Mouse (Mus musculus) MEL (cell line): ENCODE results near the gene Jdp2. TPM values are rescaled to one million over a fixed set of nuclear protein-coding genes. Genes with fewer than 3 reads are reported as not detected.

ENCODE experiments used
- DNase-seq: peaks from one replicate; pipeline ENCODE4 v3.0.0; 2011; ENCODE audit warnings: low read depth, low spot score
- H3K27ac ChIP-seq: 2 replicates; pipeline ENCODE4 v1.5.1; 2012; ENCODE audit warnings: low read depth, mild to moderate bottlenecking, control low read depth, low read length, moderate library complexity; ENCODE audit not compliant: control insufficient read depth
- H3K27me3 ChIP-seq, 2 experiments: fragments of 150-350 bp in 1 of 2; sonication (generic) in 1 of 2; 2 replicates each; pipeline ENCODE4 v1.6.1; 2012; ENCODE audit warnings: low read length in 2 of 2, mild to moderate bottlenecking in 2 of 2, improper control_type of control experiment in 1 of 2, moderate library complexity in 1 of 2; ENCODE audit not compliant: insufficient read depth in 2 of 2, control insufficient read depth in 1 of 2
- H3K36me3 ChIP-seq, 2 experiments: 2 replicates each; pipeline ENCODE4 v1.6.1; 2012 to 2014; ENCODE audit warnings: low read length in 2 of 2, improper control_type of control experiment in 1 of 2, inconsistent platforms in 1 of 2, mild to moderate bottlenecking in 1 of 2; ENCODE audit not compliant: insufficient read depth in 2 of 2, control insufficient read depth in 1 of 2
- H3K4me1 ChIP-seq, 2 experiments: fragments of 150-350 bp in 1 of 2; sonication (generic) in 1 of 2; 2 replicates each; pipeline ENCODE4 v1.6.1; 2012; ENCODE audit warnings: low read length in 2 of 2, improper control_type of control experiment in 1 of 2, mild to moderate bottlenecking in 1 of 2; ENCODE audit not compliant: insufficient read depth in 2 of 2, control insufficient read depth in 1 of 2
- H3K4me3 ChIP-seq, 2 experiments: fragments of 150-350 bp in 1 of 2; sonication (generic) in 1 of 2; 2 replicates each; pipeline ENCODE4 v1.5.1; 2012; ENCODE audit warnings: low read depth in 2 of 2, low read length in 2 of 2, mild to moderate bottlenecking in 2 of 2, moderate library complexity in 2 of 2, control low read depth in 1 of 2, improper control_type of control experiment in 1 of 2; ENCODE audit not compliant: control insufficient read depth in 1 of 2, insufficient read depth in 1 of 2
- H3K79me2 ChIP-seq: 2 replicates; pipeline ENCODE4 v1.6.1; 2012; ENCODE audit warnings: mild to moderate bottlenecking, low read length, moderate library complexity; ENCODE audit not compliant: control insufficient read depth, poor library complexity, insufficient read depth
- H3K9ac ChIP-seq: 2 replicates; pipeline ENCODE4 v1.6.1; 2012; ENCODE audit warnings: low read depth, mild to moderate bottlenecking, control low read depth, low read length, moderate library complexity; ENCODE audit not compliant: control insufficient read depth, poor library complexity, severe bottlenecking
- H3K9me3 ChIP-seq: fragments of 150-350 bp; sonication (generic); replicated peaks from 2 replicates; pipeline ENCODE4 v1.6.1; 2012; ENCODE audit warnings: mild to moderate bottlenecking, low read length, improper control_type of control experiment, moderate library complexity; ENCODE audit not compliant: insufficient read depth
- CHD1 ChIP-seq: IDR thresholded peaks from 2 replicates; pipeline ENCODE4 v1.6.1; 2012; ENCODE audit warnings: low read depth, mild to moderate bottlenecking, inconsistent platforms, low read length, improper control_type of control experiment
- E2F4 ChIP-seq: IDR thresholded peaks from 2 replicates; pipeline ENCODE4 v1.6.1; 2011; ENCODE audit warnings: low read depth, low read length, improper control_type of control experiment, borderline replicate concordance
- ELF1 ChIP-seq: IDR thresholded peaks from 2 replicates; pipeline ENCODE4 v1.6.1; 2014; ENCODE audit warnings: low read depth, mild to moderate bottlenecking, inconsistent platforms, low read length, improper control_type of control experiment, moderate library complexity
- GABPA ChIP-seq: IDR thresholded peaks from 2 replicates; pipeline ENCODE4 v1.6.1; 2012; ENCODE audit warnings: low read depth, mild to moderate bottlenecking, inconsistent platforms, low read length, improper control_type of control experiment, moderate library complexity
- HCFC1 ChIP-seq: IDR thresholded peaks from 2 replicates; pipeline ENCODE4 v1.6.1; 2012; ENCODE audit warnings: low read depth, mild to moderate bottlenecking, inconsistent platforms, low read length, improper control_type of control experiment, moderate library complexity
- KAT2A ChIP-seq: conservative IDR thresholded peaks from 2 replicates; pipeline ENCODE4 v1.6.1; 2012; ENCODE audit warnings: low read depth, low read length, improper control_type of control experiment, inconsistent platforms
- MAFK ChIP-seq: IDR thresholded peaks from 2 replicates; pipeline ENCODE4 v1.6.1; 2011; ENCODE audit warnings: low read depth, mild to moderate bottlenecking, low read length, improper control_type of control experiment, borderline replicate concordance
- MAZ ChIP-seq: IDR thresholded peaks from 2 replicates; pipeline ENCODE4 v1.6.1; 2012; ENCODE audit warnings: low read depth, mild to moderate bottlenecking, inconsistent platforms, low read length, improper control_type of control experiment
- MEF2A ChIP-seq: IDR thresholded peaks from 2 replicates; pipeline ENCODE4 v1.6.1; 2014; ENCODE audit warnings: low read depth, mild to moderate bottlenecking, inconsistent platforms, low read length, improper control_type of control experiment; ENCODE audit not compliant: poor library complexity, insufficient replicate concordance, severe bottlenecking; ENCODE audit errors: extremely low read depth
- MYB ChIP-seq: IDR thresholded peaks from 2 replicates; pipeline ENCODE4 v1.6.1; 2011; ENCODE audit warnings: mild to moderate bottlenecking, low read depth, low read length, improper control_type of control experiment
- MYC ChIP-seq: IDR thresholded peaks from 2 replicates; pipeline ENCODE4 v1.6.1; 2011; ENCODE audit warnings: low read depth, mild to moderate bottlenecking, low read length, improper control_type of control experiment, moderate library complexity
- NELFE ChIP-seq: IDR thresholded peaks from 2 replicates; pipeline ENCODE4 v1.6.1; 2011; ENCODE audit warnings: low read depth, low read length, improper control_type of control experiment
- POLR2A ChIP-seq, 2 experiments: IDR thresholded peaks; 2 replicates each; pipeline ENCODE4 v1.6.1; 2011 to 2012; ENCODE audit warnings: low read length in 2 of 2, mild to moderate bottlenecking in 2 of 2, control low read depth in 1 of 2, improper control_type of control experiment in 1 of 2, low read depth in 1 of 2, moderate library complexity in 1 of 2; ENCODE audit not compliant: control insufficient read depth in 1 of 2, insufficient read depth in 1 of 2, poor library complexity in 1 of 2
- TBP ChIP-seq: IDR thresholded peaks from 2 replicates; pipeline ENCODE4 v1.8.0; 2011; ENCODE audit warnings: low read depth, low read length, improper control_type of control experiment
- TCF12 ChIP-seq: IDR thresholded peaks from 2 replicates; pipeline ENCODE4 v1.6.1; 2014; ENCODE audit warnings: low read depth, mild to moderate bottlenecking, inconsistent platforms, low read length, improper control_type of control experiment, moderate library complexity
- UBTF ChIP-seq: IDR thresholded peaks from 2 replicates; pipeline ENCODE4 v1.6.1; 2012; ENCODE audit warnings: low read depth, mild to moderate bottlenecking, inconsistent platforms, low read length, improper control_type of control experiment, moderate library complexity, borderline replicate concordance; ENCODE audit not compliant: insufficient read depth
- USF1 ChIP-seq: IDR thresholded peaks from 2 replicates; pipeline ENCODE4 v1.6.1; 2014; ENCODE audit warnings: low read depth, mild to moderate bottlenecking, inconsistent platforms, low read length, improper control_type of control experiment, moderate library complexity
- USF2 ChIP-seq, 2 experiments: IDR thresholded peaks; 2 replicates each; pipeline ENCODE4 v1.6.1; 2011 to 2012; ENCODE audit warnings: improper control_type of control experiment in 2 of 2, low read length in 2 of 2, borderline replicate concordance in 1 of 2, inconsistent platforms in 1 of 2, low read depth in 1 of 2, mild to moderate bottlenecking in 1 of 2; ENCODE audit not compliant: insufficient read depth in 1 of 2
- ZC3H11A ChIP-seq: IDR thresholded peaks from 2 replicates; pipeline ENCODE4 v1.6.1; 2012; ENCODE audit warnings: low read depth, mild to moderate bottlenecking, inconsistent platforms, low read length, improper control_type of control experiment
- polyA plus RNA-seq, 2 experiments: library from polyadenylated mRNA; stranded (reverse) in 1 of 2; unstranded in 1 of 2; fragments of >175 nt in 1 of 2; fragments of >200 nt in 1 of 2; gene quantifications; 2 replicates each; pipeline versions ENCODE4 v1.2.1 to v1.2.4; 2012; ENCODE audit warnings: low replicate concordance in 2 of 2, low read depth in 1 of 2; ENCODE audit not compliant: insufficient read length in 2 of 2, insufficient read depth in 1 of 2, missing spikeins in 1 of 2
- total RNA-seq: library from RNA; depleted of rRNA; stranded (reverse); fragments of 300-350 nt; gene quantifications from 2 replicates; pipeline ENCODE4 v1.2.3, GENCODE M21; 2012

Jdp2 gene
- total and polyA plus RNA-seq, 3 experiments = 2.3 to 9.1 TPM; not detected in 1

GRCm38 (mm10) chr12:85571312-85571711 is 27.5 kb upstream of the Jdp2 start:
- TF ChIP-seq E2F4 (no peak), MAZ (no peak)
- no peaks in the 10 kb centered on the region for H3K36me3 ChIP-seq
- no peaks in the 10 kb centered on the region for H3K79me2 ChIP-seq
- H3K27me3 ChIP-seq = peaks cover 0 to 2% of the 10 kb centered on the region in 2 experiments; a peak in 2 of 4 replicates
- no peak overlapping the region for H3K27ac ChIP-seq
- H3K4me3 ChIP-seq = no peak overlapping the region
- DNase-seq = no peak
- H3K9ac ChIP-seq = no peak overlapping the region
- H3K4me1 ChIP-seq = no peaks in the 10 kb centered on the region; a peak in 1 of 4 replicates
- H3K9me3 ChIP-seq = no peaks in the 10 kb centered on the region

- H3K27ac ChIP-seq = no peak overlapping the region
- peaks cover 0 to 2% of the 10 kb centered on the region in 2 experiments; a peak in 2 of 4 replicates for H3K27me3 ChIP-seq
- no peaks in the 10 kb centered on the region for H3K79me2 ChIP-seq
- no peaks in the 10 kb centered on the region for H3K9me3 ChIP-seq
- no peak overlapping the region for H3K9ac ChIP-seq
- H3K4me3 ChIP-seq = peak overlapping the region in 1 of 2 experiments; percentile 11; a peak in 1 of 4 replicates
- DNase-seq = no peak
- H3K36me3 ChIP-seq = no peaks in the 10 kb centered on the region
- no peaks in the 10 kb centered on the region; a peak in 1 of 4 replicates for H3K4me1 ChIP-seq
- TF ChIP-seq E2F4 = no peak
- TF ChIP-seq HCFC1 = no peak
- no peak for TF ChIP-seq USF2 (IDR thresholded peaks at IDR 0.05; ENCODE audit: borderline replicate concordance in 1 of 2, insufficient read depth in 1 of 2, low read depth in 1 of 2, low read length in 2 of 2)
- no peak for TF ChIP-seq MAZ
- TF ChIP-seq KAT2A = no peak
- TF ChIP-seq GABPA = no peak
- no peak for TF ChIP-seq ELF1
- no peak for TF ChIP-seq MYB
- TF ChIP-seq USF1 = no peak
- TF ChIP-seq MEF2A = no peak
- TF ChIP-seq MYC = no peak
- TF ChIP-seq NELFE = no peak
- TF ChIP-seq MAFK = no peak
- no peak for TF ChIP-seq TBP
- TF ChIP-seq CHD1 = no peak
- no peak for TF ChIP-seq TCF12
- no peak for TF ChIP-seq UBTF
- TF ChIP-seq POLR2A (IDR thresholded peaks at IDR 0.05; ENCODE audit: control insufficient read depth in 1 of 2, insufficient read depth in 1 of 2, low read depth in 1 of 2, low read length in 2 of 2, poor library complexity in 1 of 2) = no peak
- no peak for TF ChIP-seq ZC3H11A
- TF ChIP-seq, all 39 proteins: peak for 0
Measured at GRCm38 (mm10) chr12:85572047-85572475, 26.8 kb upstream of the Jdp2 start.
